Mouse (Mus musculus): ENCODE measurements around the gene Efna1. TPM values are rescaled to one million over a fixed set of nuclear protein-coding genes. Genes with fewer than 3 reads are reported as not detected.

Gene Efna1
- total RNA-seq, 2 experiments from 2014 or later = 25.0 to 34.3 TPM

GRCm38 (mm10) chr3:89278643-89279042 lies 2.3 kb downstream of the Efna1 start:
- DNase-seq = no peak

GRCm38 (mm10) chr3:89278107-89278506 lies 2.8 kb downstream of the Efna1 start:
- peak; percentile 56 for DNase-seq

- DNase-seq = no peak
Measured at GRCm38 (mm10) chr3:89277281-89278021, 3.5 kb downstream of the Efna1 start.

- no peak for DNase-seq
Measured at GRCm38 (mm10) chr3:89276061-89276460, 4.9 kb downstream of the Efna1 start.

GRCm38 (mm10) chr3:89271760-89272159 lies 9.2 kb downstream of the Efna1 start:
- DNase-seq = no peak

GRCm38 (mm10) chr3:89270891-89271290 lies 10.1 kb downstream of the Efna1 start:
- peak; percentile 67 for DNase-seq

- peak; percentile 94 for DNase-seq
Measured at GRCm38 (mm10) chr3:89270051-89270755, 10.7 kb downstream of the Efna1 start, which contains the start of gene Slc50a1. Gene Slc50a1 (minus strand): TSS chr3:89270570.

- DNase-seq = no peak
Measured at GRCm38 (mm10) chr3:89268916-89269315, 12.0 kb downstream of the Efna1 start.

GRCm38 (mm10) chr3:89266439-89266893 lies 14.5 kb downstream of the Efna1 start:
- peak; percentile 84 for DNase-seq

- DNase-seq = no peak
Measured at GRCm38 (mm10) chr3:89262417-89262816, 18.5 kb downstream of the Efna1 start.

GRCm38 (mm10) chr3:89260211-89260610 lies 20.7 kb downstream of the Efna1 start:
- DNase-seq = no peak

- no peak for DNase-seq
Measured at GRCm38 (mm10) chr3:89259076-89259475, 21.9 kb downstream of the Efna1 start, which contains the start of gene Dpm3. Gene Dpm3 (plus strand): TSS chr3:89259358.

GRCm38 (mm10) chr3:89256177-89256576 lies 24.8 kb downstream of the Efna1 start:
- no peak for DNase-seq

GRCm38 (mm10) chr3:89254994-89255393 lies 25.9 kb downstream of the Efna1 start:
- no peak for DNase-seq

- peak; percentile 57 for DNase-seq
Measured at GRCm38 (mm10) chr3:89251365-89251895, 29.5 kb downstream of the Efna1 start.

GRCm38 (mm10) chr3:89250435-89251040 lies 30.4 kb downstream of the Efna1 start:
- DNase-seq = peak; percentile 74

- no peak for DNase-seq
Measured at GRCm38 (mm10) chr3:89247466-89247865, 33.5 kb downstream of the Efna1 start.

GRCm38 (mm10) chr3:89246261-89247100 lies 34.5 kb downstream of the Efna1 start, which contains the start of gene Trim46:
Gene Trim46 (minus strand): TSS chr3:89246309.
- peak; percentile 92 for DNase-seq

GRCm38 (mm10) chr3:89245688-89246171 lies 35.2 kb downstream of the Efna1 start, which contains the start of gene Krtcap2:
Gene Krtcap2 (plus strand): TSS chr3:89245966.
- peak; percentile 28 for DNase-seq

- DNase-seq = peak; percentile 33
Measured at GRCm38 (mm10) chr3:89244982-89245687, 35.8 kb downstream of the Efna1 start.

All from adrenal gland, postnatal 10 days (tissue).